Mouse (Mus musculus): Measurements from ENCODE around the gene Scyl2.
"Not testable (repeated sequence)": the region's sequence is repeated elsewhere in the genome, so short reads cannot be mapped to it uniquely, and the experiment has no call there.

The Scyl2 gene

DNA sequence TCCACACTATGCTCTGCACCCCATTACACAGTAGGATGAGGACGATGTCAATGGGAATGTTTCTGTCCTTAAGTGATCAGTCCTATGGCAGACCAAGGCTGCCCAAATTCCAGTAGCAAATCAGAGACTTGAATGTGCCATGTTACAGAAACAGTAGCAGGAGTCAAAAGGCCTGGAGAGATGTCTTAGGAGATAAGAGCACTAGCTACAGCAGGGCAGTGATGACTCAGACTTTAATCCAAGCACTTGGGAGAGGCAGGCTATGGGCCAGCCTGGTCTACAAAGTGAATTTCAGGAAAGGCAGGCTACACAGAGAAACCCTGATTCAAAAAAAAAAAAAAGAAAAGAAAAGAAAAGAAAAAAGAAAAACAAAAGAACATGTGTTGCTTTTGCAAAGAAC, 6.6 kb downstream of the Scyl2 start:
- DNase-seq (ENCODE audit: low spot score in 2 of 2) = no peak

DNA sequence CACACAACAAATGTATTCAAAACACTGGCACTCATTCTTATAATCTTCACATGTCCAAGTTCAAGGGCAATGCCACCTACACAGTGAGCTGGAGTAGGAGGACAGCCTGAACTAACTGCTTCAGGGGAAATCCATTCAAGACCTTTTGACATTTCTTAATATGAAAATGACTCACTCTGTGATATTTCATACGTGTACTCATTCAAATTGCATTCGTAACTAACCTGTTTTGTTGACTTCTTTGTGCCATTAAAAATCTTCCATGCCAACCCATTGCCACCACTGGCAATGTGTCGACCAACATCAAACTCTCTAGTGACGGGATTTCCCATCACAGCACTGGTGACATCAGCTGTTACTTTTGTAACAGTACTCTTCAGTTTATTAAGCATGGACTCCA, 8.0 kb downstream of the Scyl2 start:
- DNase-seq (ENCODE audit: low spot score in 2 of 2) = no peak

DNA sequence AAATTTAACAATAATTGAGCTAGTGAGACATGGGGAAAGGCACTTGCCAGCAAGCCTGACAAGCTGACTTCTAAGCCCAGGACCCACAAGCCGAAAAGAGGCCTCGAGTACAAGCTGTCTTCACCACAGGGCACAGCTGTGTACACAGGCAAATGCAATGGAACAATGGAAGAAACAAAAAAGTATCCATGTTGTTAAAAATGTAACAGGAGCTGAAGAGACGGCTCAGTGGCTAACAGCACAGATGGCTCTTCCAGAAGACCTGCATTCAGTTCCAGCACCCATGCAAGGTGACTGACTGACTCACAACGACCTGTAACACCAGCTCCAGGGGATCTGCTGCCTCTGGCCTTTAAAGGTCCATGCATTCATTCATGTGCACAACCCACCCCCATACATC, 9.5 kb downstream of the Scyl2 start:
- DNase-seq (ENCODE audit: low spot score in 2 of 2) = no peak

DNA sequence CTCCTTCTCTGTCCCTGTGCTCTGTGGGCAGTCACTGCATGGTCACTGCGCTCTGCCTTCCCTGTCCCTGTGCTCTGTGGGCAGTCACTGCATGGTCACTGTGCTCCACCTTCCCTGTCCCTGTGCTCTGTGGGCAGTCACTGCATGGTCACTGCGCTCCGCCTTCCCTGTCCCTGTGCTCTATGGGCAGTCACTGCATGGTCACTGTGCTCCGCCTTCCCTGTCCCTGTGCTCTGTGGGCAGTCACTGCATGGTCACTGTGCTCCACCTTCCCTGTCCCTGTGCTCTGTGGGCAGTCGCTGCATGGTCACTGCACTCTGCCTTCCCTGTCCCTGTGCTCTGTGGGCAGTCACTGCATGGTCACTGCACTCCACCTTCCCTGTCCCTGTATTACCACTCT, 15.7 kb downstream of the Scyl2 start:
- not testable (repeated sequence) for DNase-seq (ENCODE audit: low spot score in 2 of 2)

DNA sequence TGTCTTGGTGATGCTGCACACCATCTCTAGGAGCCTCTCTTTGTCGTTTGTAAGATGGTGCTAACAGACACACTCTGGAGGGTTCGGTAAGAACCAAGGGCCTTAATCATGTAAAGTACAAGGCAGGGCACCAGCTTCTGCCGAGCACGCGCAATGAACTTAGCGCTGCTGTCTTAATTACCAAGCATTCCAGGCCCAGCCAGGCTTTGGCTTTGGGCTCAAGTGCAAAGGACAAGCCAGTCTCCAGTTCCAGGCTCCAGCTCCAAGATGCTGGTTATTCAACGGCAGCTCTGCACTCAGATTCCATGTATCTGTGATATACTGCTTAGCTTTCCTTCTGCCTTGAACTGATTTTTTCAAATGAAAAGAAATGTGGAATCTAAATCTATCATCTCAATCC, 18.5 kb downstream of the Scyl2 start:
- no peak for DNase-seq (ENCODE audit: low spot score in 2 of 2)

- peak in 1 of 2 experiments; percentile 21 for DNase-seq (ENCODE audit: low spot score in 2 of 2)
Observed at GRCm38 (mm10) chr10:89665679-89666078, 20.4 kb downstream of the Scyl2 start.

- DNase-seq (ENCODE audit: low spot score in 2 of 2) = no peak
Observed at GRCm38 (mm10) chr10:89664977-89665645, 21.0 kb downstream of the Scyl2 start.

- peak in 1 of 2 experiments; percentile 6 for DNase-seq (ENCODE audit: low spot score in 2 of 2)
Observed at GRCm38 (mm10) chr10:89656366-89656765, 29.7 kb downstream of the Scyl2 start.

- no peak for DNase-seq (ENCODE audit: low spot score in 2 of 2)
Observed at GRCm38 (mm10) chr10:89652912-89653311, 33.2 kb downstream of the Scyl2 start.

DNA sequence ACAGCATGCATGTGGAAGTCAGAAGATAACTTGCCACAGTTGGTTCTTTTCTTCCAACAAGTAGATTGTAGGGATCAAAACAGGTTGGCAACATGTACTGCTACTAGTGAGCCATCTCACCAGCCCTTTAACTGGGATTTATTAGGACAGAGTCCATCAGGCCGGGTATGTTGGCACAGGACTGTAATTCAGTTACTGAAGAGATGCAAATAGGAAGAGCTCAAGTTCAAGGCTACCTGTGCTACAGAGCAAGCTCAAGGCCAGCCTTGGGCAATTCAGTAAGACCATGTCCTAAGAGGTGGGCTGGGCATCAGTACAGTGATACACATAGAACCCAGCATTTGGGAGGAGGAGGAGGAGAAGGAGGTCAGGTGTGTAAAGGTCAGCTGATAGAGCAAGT, 34.4 kb downstream of the Scyl2 start:
- no peak for DNase-seq (ENCODE audit: low spot score in 2 of 2)

GRCm38 (mm10) chr10:89646918-89647317, 39.2 kb downstream of the Scyl2 start:
- DNase-seq (ENCODE audit: low spot score in 2 of 2) = no peak

- DNase-seq (ENCODE audit: low spot score in 2 of 2) = no peak
Observed at GRCm38 (mm10) chr10:89637001-89637400, 49.1 kb downstream of the Scyl2 start.

- DNase-seq (ENCODE audit: low spot score in 2 of 2) = peak; percentile 32 to 59
Observed at GRCm38 (mm10) chr10:89635018-89635417, 51.1 kb downstream of the Scyl2 start.

- no peak for DNase-seq (ENCODE audit: low spot score in 2 of 2)
Observed at GRCm38 (mm10) chr10:89633736-89634426, 52.2 kb downstream of the Scyl2 start.

DNA sequence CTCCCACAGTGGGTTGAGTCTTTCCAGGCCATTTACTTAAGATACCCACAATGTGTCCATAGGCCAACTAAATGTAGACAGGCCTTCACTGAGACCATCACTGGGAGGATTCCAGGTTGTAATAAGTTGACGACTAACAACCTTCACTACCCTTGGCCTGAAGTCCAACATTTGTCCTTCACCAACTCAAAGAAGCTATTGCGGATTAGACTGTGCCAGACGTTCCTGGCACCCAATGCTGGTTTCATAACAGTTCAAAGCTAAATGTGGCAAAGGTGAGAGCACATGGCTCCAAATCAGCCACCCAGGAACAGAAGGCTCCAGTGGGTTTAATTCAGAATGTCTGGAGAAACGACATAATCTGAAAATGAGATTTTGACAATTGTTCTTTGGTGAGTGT, 53.0 kb downstream of the Scyl2 start:
- DNase-seq (ENCODE audit: low spot score in 2 of 2) = no peak

DNA sequence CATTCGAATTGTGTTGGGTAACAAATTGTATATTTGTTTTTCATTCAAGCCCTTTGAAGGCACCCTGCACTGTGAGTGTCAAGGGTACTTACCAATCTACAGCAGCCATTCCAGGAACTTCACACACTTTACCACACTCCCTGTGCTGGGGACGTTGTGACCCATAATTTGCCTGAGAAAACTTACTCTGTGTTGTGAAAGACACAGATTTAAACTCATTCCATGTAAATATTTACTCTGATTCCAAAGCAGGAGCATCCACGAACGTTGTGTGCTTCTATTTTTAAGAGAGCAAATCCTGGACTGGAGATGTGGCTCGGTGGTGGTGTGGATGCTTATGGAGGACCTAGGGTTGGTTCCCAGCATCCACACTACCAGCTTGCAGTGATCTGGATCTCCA, 54.3 kb downstream of the Scyl2 start:
- DNase-seq (ENCODE audit: low spot score in 2 of 2) = no peak

- DNase-seq (ENCODE audit: low spot score in 2 of 2) = no peak
Observed at GRCm38 (mm10) chr10:89630564-89630963, 55.5 kb downstream of the Scyl2 start.

DNA sequence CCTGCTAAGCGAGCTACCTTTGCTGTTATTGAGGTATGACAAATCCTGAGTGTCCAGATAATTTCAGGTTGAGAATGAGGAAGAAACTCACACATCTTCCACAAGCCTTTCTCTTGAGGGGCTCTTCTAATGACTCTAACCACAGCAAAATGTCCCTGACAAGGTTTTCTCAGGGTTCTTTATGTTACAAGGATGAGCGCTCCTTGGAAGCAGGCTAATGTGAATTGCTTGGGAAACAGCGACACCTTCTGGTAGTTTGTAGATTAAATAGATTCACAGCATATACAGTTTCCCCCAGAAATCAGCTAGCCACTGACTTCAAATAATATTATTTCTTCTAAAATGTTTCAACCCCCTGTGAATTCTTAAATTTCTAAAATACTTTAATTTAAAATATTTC, 56.0 kb downstream of the Scyl2 start:
- DNase-seq (ENCODE audit: low spot score in 2 of 2) = peak in 1 of 2 experiments; percentile 55

- no peak for DNase-seq (ENCODE audit: low spot score in 2 of 2)
Observed at GRCm38 (mm10) chr10:89626714-89627113, 59.4 kb downstream of the Scyl2 start.

GRCm38 (mm10) chr10:89624196-89624595, 61.9 kb downstream of the Scyl2 start:
- DNase-seq (ENCODE audit: low spot score in 2 of 2) = no peak

GRCm38 (mm10) chr10:89621129-89621528, 65.0 kb downstream of the Scyl2 start, which contains the start of gene Slc17a8:
TSS of gene Slc17a8 (minus strand) at chr10:89621253.
- DNase-seq (ENCODE audit: low spot score in 2 of 2) = no peak

DNA sequence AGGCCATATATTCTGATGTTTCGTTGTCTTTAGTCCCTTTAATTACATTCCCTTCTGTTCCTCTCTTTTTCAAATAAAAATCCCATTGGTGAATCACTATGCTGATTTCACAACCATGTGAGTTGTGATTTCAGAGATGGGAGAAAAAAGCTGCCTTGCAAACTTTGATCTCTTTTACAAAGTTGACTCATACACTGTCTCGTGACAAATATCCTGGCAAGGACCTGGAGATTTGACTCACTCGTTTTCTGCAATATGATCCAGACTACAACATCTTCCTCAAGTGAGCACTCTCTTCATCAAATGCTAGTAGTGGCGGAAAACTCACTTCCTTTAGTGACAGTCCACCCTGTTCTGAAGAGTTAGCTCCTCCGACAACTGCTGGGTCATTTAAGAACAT, 86.8 kb downstream of the Scyl2 start:
- DNase-seq (ENCODE audit: low spot score in 2 of 2) = no peak

- DNase-seq (ENCODE audit: low spot score in 2 of 2) = no peak
Observed at GRCm38 (mm10) chr10:89597275-89597674, 88.8 kb downstream of the Scyl2 start.

Data from cerebellum, postnatal 4 days (tissue).